Comparison of ENCODE assay signal across 10 mouse cellular contexts in genomic region chr2:166000769-166001168, GRCm38 (mm10). TPM values are rescaled to one million over a fixed set of nuclear protein-coding genes. Genes with fewer than 3 reads are reported as not detected.
DNase-seq lines count a peak whose midpoint lies in the region; ATAC-seq and TF ChIP-seq lines count a peak whose summit lies in the region.
"Had no signal": no experiment of that assay in that cellular context is flagged by ENCODE, and none has a peak within 500 bp of the region (broad histone marks: within the 10 kb centered on the region; RNA-seq: fewer than 3 reads in every experiment).

No protein-coding gene starts in this region.

- no peak for TF ChIP-seq POLR2A in liver, adult 2 months (IDR thresholded peaks at IDR 0.05; ENCODE audit: extremely low read depth, insufficient read depth, low read length)
- TF ChIP-seq POLR2A in cortical plate, adult 2 months (IDR thresholded peaks at IDR 0.05; ENCODE audit: extremely low read depth, insufficient read depth, low read length): no peak

- intact Hi-C loops in left cerebral cortex, postnatal 4 days (cut with DNase I): no loop called here

- H3K4me2 ChIP-seq in forebrain, embryonic 16.5 days (ENCODE audit: low read length): peak overlapping the region; percentile 28
- no peak overlapping the region for H3K4me2 ChIP-seq in neural tube, embryonic 15.5 days

- H3K4me1 ChIP-seq in liver, adult 2 months (ENCODE audit: control insufficient read depth, insufficient read depth, low read length): peaks cover 27% of the 10 kb centered on the region
- peaks cover 4% of the 10 kb centered on the region for H3K4me1 ChIP-seq in cortical plate, adult 2 months (ENCODE audit: control insufficient read depth, insufficient read depth, low read length)
- H3K4me1 ChIP-seq in forebrain, embryonic 16.5 days (replicated peaks; ENCODE audit: control insufficient read depth, insufficient read depth, low read length): peaks cover 14% of the 10 kb centered on the region
- peaks cover 37% of the 10 kb centered on the region for H3K4me1 ChIP-seq in neural tube, embryonic 15.5 days

- H3K27me3 ChIP-seq in liver, adult 2 months (ENCODE audit: control insufficient read depth, insufficient read depth, low read length): no peaks in the 10 kb centered on the region
- no peaks in the 10 kb centered on the region for H3K27me3 ChIP-seq in forebrain, embryonic 16.5 days (replicated peaks; ENCODE audit: control insufficient read depth, insufficient read depth, low read length)
- no peaks in the 10 kb centered on the region for H3K27me3 ChIP-seq in neural tube, embryonic 15.5 days (replicated peaks)

- H3K9me3 ChIP-seq in forebrain, embryonic 16.5 days (ENCODE audit: control insufficient read depth, low read length): no peaks in the 10 kb centered on the region
- H3K9me3 ChIP-seq in neural tube, embryonic 15.5 days (replicated peaks): no peaks in the 10 kb centered on the region

- no peak for DNase-seq in liver, adult 2 months (ENCODE audit: extremely low read depth, low read depth, low spot score)
- DNase-seq in liver: no peak
- DNase-seq in left cerebral cortex, postnatal 4 days: no peak
- no peak for DNase-seq in adrenal gland, adult 2 months
- DNase-seq in B cell, adult 2 months: no peak
- DNase-seq: kidney, postnatal 25 days; lung, postnatal 4 days had no signal

- no peak for TF ChIP-seq CTCF in liver, adult 2 months (IDR thresholded peaks at IDR 0.05; ENCODE audit: low read depth, low read length)
- no peak for TF ChIP-seq CTCF in cortical plate, adult 2 months (IDR thresholded peaks at IDR 0.05; ENCODE audit: extremely low read depth, insufficient read depth, low read length)

- 52% methylated on average over 5 of the region's 5 CpGs for WGBS in liver, adult 2 months
- whole genome bisulfite sequencing in forebrain, embryonic 16.5 days: 1% methylated on average over 5 of the region's 5 CpGs
- 7% methylated on average over 5 of the region's 5 CpGs for WGBS in neural tube, embryonic 15.5 days

- no peak for ATAC-seq in forebrain, embryonic 16.5 days
- ATAC-seq in neural tube, embryonic 15.5 days (ENCODE audit: low FRiP score): no peak

- H3K36me3 ChIP-seq in liver, adult 2 months (ENCODE audit: control insufficient read depth, insufficient read depth, low read length): no peaks in the 10 kb centered on the region
- H3K36me3 ChIP-seq in forebrain, embryonic 16.5 days (ENCODE audit: control insufficient read depth, insufficient read depth): no peaks in the 10 kb centered on the region
- H3K36me3 ChIP-seq in neural tube, embryonic 15.5 days: no peaks in the 10 kb centered on the region

- H3K27ac ChIP-seq in liver, adult 2 months (replicated peaks; ENCODE audit: insufficient read depth, low read depth, low read length): peak overlapping the region; percentile 84
- 0 out of 2 replicates have a peak overlapping the region, but pooled peaks have one; percentile 17 for H3K27ac ChIP-seq in cortical plate, adult 2 months (ENCODE audit: insufficient read depth, low read length)
- peak overlapping the region; percentile 73 for H3K27ac ChIP-seq in forebrain, embryonic 16.5 days (ENCODE audit: low read length)
- 0 out of 2 replicates have a peak overlapping the region, but pooled peaks have one; percentile 18 for H3K27ac ChIP-seq in neural tube, embryonic 15.5 days (replicated peaks)

- peaks cover 23% of the 10 kb centered on the region for H3K79me2 ChIP-seq in liver, adult 2 months (ENCODE audit: control insufficient read depth, insufficient read depth, low read length)

- H3K9ac ChIP-seq in liver, adult 2 months (ENCODE audit: low read depth, low read length): no peak overlapping the region
- 0 out of 2 replicates have a peak overlapping the region, but pooled peaks have one; percentile 26 for H3K9ac ChIP-seq in forebrain, embryonic 16.5 days (replicated peaks; ENCODE audit: low read depth, low read length)
- H3K9ac ChIP-seq in neural tube, embryonic 15.5 days (replicated peaks): no peak overlapping the region

- H3K4me3 ChIP-seq in liver, adult 2 months (ENCODE audit: insufficient read depth, low read depth, low read length): no peak overlapping the region
- H3K4me3 ChIP-seq in cortical plate, adult 2 months (ENCODE audit: insufficient read depth, low read length): no peak overlapping the region
- H3K4me3 ChIP-seq in forebrain, embryonic 16.5 days (replicated peaks; ENCODE audit: low read length): no peak overlapping the region
- no peak overlapping the region for H3K4me3 ChIP-seq in neural tube, embryonic 15.5 days (replicated peaks)

RNA-seq across cellular contexts. Expression of gene Ncoa3, which starts 8.3 kb away (rescaled TPM):
- total RNA-seq in liver, adult 2 months (2014; rRNA removed): 11.5 and 14.8 TPM in 2 replicates
- 8.2 and 13.6 TPM in 2 replicates for polyA plus RNA-seq in liver, adult 2 months (2012; rRNA removed)
- polyA plus RNA-seq in cortical plate, adult 2 months (2012; rRNA removed): 29.7 and 32.8 TPM in 2 replicates
- 10.6 and 11.3 TPM in 2 replicates for polyA plus RNA-seq in forebrain, embryonic 16.5 days (2015; fragmentation: Nextera tagmentation; extraction: Ambion mirVana)
- polyA plus RNA-seq in neural tube, embryonic 15.5 days (2015; fragmentation: Nextera tagmentation; extraction: Ambion mirVana): 13.3 and 14.6 TPM in 2 replicates
- total RNA-seq in left cerebral cortex, postnatal 4 days (2021): 10 to 100 TPM; 36.0 to 41.3 TPM
- 10 to 100 TPM; 28.5 to 29.8 TPM for total RNA-seq in adrenal gland, adult 2 months (2021)
- 26.2 and 27.9 TPM in 2 replicates for polyA plus RNA-seq in adrenal gland, adult 2 months (2012; rRNA removed)

Comparison
In these comparisons a context has a peak if more than half of its experiments do, and no peak if none do; other contexts are left out.
1. H3K27ac ChIP-seq: peak in every context shown above with its lines; median percentile 84 in liver, adult 2 months; 73 in forebrain, embryonic 16.5 days; 18 in neural tube, embryonic 15.5 days; 17 in cortical plate, adult 2 months.